Mouse (Mus musculus) G1E-ER4 (cell line): ENCODE measurements around the gene Pld1. TPM values are rescaled to one million over a fixed set of nuclear protein-coding genes. Genes with fewer than 3 reads are reported as not detected.

Experiments used
- GATA1 ChIP-seq: IDR thresholded peaks from one replicate; pipeline ENCODE4 v1.8.0; 2012; ENCODE audit warnings: low read length, inconsistent platforms
- polyA plus RNA-seq: library from polyadenylated mRNA; stranded (reverse); fragments of >175 nt; gene quantifications from 2 replicates; pipeline ENCODE4 v1.2.3, GENCODE M21; 2012

Pld1 gene
- polyA plus RNA-seq, 1 experiment: not detected

DNA sequence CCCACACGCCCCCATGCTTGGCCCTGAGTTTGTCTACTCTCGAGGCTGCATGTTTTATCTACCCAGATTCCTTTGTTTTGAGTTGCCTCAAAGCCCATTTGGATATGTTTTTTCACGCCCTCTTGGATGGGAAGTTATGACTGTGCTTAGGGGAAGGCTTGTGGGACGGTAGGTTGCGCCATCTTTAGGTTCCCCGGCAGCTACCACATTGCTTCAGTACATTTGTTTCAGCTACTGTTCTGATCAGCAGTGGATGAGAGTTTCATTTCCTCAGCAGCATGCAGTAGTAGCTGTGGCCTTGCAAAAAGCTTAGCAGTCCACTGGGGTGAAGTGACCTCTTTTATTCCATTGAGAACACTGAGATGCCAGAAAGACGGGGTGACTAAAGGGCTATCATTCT is 73.7 kb downstream of the Pld1 start:
- TF ChIP-seq GATA1: no peak

DNA sequence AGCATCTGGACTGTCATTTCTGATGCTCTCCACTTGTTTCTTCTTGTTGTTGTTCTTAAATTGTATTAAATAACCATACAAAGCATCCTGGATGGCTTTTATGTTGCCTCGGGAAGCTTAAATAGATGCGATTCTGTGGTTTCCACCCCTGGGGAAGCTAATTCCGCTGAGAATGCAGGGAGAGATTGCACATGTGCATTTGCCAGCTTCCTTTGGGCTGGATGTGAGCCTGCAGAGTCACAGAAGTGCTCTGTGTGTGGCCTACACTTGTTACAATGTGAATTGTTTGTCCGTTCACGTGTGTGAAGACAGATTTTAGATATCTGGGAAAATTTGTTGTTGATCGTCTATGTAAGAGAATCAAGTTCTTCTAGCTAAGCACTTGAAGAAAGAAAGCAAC is 74.9 kb downstream of the Pld1 start:
- TF ChIP-seq GATA1: no peak

DNA sequence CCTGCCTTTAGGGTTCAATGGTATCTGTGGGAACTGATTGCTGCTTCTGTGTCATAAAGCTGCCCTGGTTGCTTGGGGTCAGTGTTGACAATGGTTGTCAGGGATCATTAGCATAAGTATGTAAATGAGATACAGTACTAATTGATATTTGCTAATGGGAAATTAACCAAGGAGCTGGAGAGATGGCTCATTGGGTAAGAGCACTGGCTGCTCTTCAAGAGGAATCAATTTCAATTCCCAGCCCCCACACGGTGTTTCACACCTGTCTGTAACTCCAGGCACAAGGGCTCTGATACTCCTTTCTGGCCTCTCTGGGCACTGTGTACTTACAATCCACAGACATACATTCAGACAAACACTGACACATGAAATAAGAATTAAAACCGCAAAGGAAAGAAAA is 78.5 kb downstream of the Pld1 start:
- no peak for TF ChIP-seq GATA1

DNA sequence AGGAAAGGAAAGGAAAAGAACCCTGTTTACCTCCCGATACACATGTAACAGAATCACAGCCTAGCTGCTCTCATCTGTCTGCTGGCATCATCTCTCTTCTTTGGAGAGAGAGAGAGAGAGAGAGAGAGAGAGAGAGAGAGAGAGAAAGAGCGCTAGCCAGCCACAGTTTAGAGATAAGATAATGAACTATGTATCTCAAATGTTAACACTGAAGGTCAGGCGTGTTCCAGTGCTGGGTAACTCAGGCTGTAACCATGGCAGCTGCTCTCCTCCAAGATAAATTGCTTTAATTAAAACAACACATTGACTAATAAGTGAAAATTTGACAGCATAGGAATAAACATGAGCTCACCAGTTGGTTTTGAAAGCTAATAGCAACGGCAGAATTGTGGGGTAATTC is 81.2 kb downstream of the Pld1 start:
- no peak for TF ChIP-seq GATA1

DNA sequence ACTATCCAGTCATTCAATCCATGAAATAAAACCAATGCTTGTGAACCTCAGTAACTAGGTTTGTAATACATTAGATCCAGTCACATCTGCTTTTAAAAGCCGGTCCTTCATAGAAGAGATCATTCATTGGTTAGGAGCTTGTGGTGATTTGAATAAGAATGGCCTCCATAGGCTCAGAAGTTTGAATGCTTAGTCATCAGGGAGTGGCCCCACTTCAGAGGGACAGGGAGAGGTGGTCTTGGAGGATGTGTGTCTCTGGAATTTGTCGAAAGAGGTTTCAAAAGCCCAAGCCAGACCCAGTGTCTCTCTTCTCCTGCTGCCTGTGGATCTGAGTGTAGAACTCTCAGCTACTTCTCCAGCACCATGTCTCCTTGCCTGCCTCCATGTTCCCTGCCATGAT is 81.9 kb downstream of the Pld1 start:
- TF ChIP-seq GATA1: no peak

DNA sequence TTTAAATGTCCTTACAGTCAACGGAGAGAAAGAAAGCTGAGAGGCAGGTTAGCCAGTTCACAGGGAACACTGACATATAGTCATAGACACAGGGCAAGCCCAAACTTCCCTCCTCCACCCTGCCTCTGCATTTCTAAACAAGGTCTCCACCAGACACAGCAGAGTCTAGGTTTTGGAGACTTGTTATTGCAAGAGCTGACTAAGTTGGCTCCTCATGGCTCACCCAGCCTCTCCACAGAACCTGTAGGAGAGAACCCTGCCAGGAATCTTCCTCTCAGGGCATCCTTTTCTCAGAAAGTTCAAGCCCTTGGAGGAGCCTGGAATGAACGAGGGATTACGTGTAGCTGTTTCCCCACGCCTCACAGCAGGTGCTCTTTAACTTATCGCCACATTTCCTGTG is 83.7 kb downstream of the Pld1 start:
- no peak for TF ChIP-seq GATA1

DNA sequence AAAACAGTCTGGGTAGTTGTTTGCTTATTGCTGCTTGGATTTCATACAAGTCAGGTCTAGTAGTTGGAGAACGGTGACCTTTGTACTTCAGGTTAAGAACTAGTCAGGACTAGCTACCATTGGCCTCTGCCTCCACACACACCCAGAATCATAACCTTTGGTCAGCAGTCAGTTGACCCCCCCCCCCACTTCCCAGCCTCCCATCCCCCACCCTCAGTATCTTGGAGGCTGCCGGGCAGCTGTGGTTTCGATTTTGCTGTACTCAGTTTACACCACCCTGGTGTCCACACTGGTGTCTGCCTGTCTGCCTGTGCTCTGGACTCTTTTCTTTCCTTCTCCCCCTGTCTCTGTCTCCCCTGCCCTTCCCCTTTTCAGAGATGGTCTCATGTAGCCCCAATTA is 88.4 kb downstream of the Pld1 start:
- TF ChIP-seq GATA1: no peak

GRCm38 (mm10) chr3:28028456-28028855 is 90.0 kb downstream of the Pld1 start:
- TF ChIP-seq GATA1: no peak

- no peak for TF ChIP-seq GATA1
Observed at GRCm38 (mm10) chr3:28030860-28031259, 92.4 kb downstream of the Pld1 start.

GRCm38 (mm10) chr3:28031643-28032243 is 93.2 kb downstream of the Pld1 start:
- TF ChIP-seq GATA1: no peak

GRCm38 (mm10) chr3:28033898-28034297 is 95.4 kb downstream of the Pld1 start:
- no peak for TF ChIP-seq GATA1

DNA sequence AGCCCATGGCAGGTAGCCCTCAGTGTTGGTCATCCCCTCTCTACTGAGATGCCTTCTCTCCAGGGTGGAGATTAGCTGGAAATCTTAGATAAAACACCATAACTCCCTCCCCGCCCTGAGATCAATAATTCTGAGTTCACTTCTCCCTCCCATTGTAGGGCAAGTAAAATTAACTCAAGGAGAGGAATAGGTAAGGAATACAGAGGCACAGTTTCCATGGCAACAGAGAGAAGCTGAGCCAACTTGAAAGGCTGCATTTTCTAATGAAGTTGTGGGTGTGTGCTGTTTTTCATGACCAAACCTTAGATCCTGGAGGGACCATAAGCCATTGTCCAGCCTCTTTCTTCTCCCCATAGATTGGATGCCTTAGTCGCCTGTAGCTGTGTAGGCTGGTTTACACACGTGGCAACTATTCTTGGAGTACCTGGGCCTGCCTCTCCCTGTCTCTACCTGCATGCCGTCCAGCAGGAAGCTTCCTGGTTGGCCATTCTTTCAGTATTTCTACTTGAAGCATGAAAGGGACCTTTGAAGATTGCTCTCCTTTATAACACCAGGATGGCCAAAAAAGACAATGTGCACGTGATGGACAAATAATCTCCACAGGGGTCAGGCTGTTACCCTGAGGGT is 96.3 kb downstream of the Pld1 start:
- no peak for TF ChIP-seq GATA1

DNA sequence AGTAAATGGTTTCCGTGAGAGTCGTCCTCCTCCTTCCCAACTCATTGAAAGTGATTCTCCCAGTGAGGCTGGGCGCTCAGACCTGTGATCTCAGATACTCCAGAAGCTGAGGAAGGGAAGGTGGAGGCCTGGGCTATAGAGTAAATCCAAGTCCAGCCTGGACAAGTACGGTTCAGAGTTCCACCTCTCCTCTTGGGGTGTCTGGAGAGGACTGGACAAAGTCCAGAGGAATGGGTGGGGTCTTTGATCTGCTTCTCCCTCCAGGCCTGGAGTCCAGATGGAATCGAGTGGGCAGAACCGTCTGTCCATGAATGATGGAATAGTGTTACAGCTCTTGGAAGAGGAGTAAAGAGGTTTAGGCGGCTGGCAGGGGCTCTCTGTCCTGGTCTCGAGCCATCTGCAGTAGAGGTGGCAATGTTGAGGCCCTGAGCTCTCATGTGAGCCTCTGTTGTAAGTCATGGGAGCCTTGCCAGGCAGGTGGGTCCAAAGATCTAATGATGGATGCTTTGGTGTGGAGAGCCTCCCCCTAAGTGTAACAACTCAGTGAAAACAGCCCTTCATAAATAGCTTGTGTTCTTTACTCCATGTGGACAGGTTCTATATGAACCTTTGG is 98.9 kb downstream of the Pld1 start:
- TF ChIP-seq GATA1: no peak

DNA sequence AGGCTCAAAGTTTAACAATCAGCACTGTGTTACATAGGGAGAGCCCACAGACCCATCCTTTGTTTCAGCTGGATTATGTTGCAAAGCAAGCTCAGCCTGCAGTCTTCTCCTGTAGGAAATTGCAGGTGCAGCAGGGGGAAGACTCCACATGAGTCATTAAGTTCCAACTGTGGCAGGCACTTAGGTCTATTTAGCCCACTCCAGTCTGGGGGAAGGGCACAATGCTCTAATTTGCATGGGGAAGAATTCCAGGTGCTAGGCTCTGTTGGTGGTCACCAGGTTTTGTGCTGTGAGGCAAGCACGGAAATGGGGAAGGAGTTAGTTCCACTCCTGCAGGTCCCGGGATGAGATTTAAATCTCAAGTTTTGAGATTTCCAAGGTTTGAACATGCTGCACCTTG is 99.6 kb downstream of the Pld1 start:
- TF ChIP-seq GATA1: no peak

GRCm38 (mm10) chr3:28039760-28040159 is 101.3 kb downstream of the Pld1 start:
- no peak for TF ChIP-seq GATA1

GRCm38 (mm10) chr3:28041236-28041635 is 102.7 kb downstream of the Pld1 start:
- TF ChIP-seq GATA1: no peak

DNA sequence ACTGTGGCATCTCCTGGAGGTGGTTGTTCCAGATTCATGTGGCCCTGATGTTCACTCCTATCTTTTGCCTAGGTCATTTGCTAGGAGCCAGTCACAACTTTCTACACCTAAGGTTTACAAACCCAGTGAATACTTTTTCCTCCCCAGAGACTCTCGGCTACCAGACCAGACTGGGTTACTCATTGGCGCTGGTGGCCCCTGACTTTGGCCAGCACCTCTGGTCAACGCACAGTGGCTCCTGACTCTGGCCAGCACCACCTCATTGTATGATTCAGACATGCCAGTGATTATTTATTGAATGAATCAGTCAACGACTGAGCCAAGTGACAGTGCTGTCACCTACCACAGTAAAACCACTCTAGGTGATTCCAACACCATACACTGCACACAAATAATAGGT is 103.9 kb downstream of the Pld1 start:
- no peak for TF ChIP-seq GATA1

DNA sequence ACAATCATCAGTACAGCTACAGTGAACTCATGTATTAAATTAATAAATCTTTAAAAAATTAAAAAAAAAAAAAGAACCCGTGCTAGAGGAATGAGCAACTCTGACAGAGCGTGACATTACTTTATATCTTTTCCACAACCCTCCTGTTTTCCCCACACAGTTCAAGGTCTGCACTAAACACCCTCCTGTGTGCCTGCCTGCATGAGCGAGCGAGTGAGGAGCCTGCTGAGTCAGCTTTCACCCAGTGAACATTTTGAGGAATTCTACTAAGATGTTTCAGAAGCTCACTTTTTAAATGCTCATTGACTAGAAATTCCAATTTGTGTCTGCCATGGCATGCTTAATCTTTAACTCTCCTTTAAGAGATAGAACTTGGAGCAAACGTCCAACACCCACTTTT is 109.1 kb downstream of the Pld1 start:
- TF ChIP-seq GATA1: no peak
